Mouse (Mus musculus) thymus, adult 18-20 months (tissue): Measurements from ENCODE around the gene Ccdc36.

Source experiments
- DNase-seq, 2 experiments: peaks; one replicate each; pipeline ENCODE4 v3.0.0; 2022; ENCODE audit warnings: mixed read lengths in 2 of 2

The Ccdc36 gene

GRCm38 (mm10) chr9:108428384-108428783, at the start of gene Ccdc36:
Gene Ccdc36 (minus strand): TSS chr9:108428484.
- DNase-seq, result no peak

- no peak for DNase-seq
Measured at GRCm38 (mm10) chr9:108474528-108474927, 46.2 kb upstream of the Ccdc36 start.

GRCm38 (mm10) chr9:108469845-108470244, 41.6 kb upstream of the Ccdc36 start:
- DNase-seq, result no peak

GRCm38 (mm10) chr9:108469430-108469829, 41.1 kb upstream of the Ccdc36 start:
- DNase-seq, result no peak

- DNase-seq, result no peak
Measured at GRCm38 (mm10) chr9:108466219-108466618, 37.9 kb upstream of the Ccdc36 start.

- DNase-seq, result no peak
Measured at GRCm38 (mm10) chr9:108463713-108464112, 35.4 kb upstream of the Ccdc36 start.

- no peak for DNase-seq
Measured at GRCm38 (mm10) chr9:108462192-108462591, 33.9 kb upstream of the Ccdc36 start.

GRCm38 (mm10) chr9:108461675-108462074, 33.4 kb upstream of the Ccdc36 start:
- DNase-seq, result no peak

GRCm38 (mm10) chr9:108461181-108461631, 32.9 kb upstream of the Ccdc36 start, which contains the start of gene Klhdc8b:
Gene Klhdc8b (minus strand): TSS chr9:108461581.
- no peak for DNase-seq

- peak; percentile 78 to 82 for DNase-seq
Measured at GRCm38 (mm10) chr9:108460319-108461178, 32.3 kb upstream of the Ccdc36 start, which contains the start of gene Ccdc71. Gene Ccdc71 (plus strand): TSS chr9:108460527.

GRCm38 (mm10) chr9:108459939-108460318, 31.6 kb upstream of the Ccdc36 start:
- no peak for DNase-seq

- no peak for DNase-seq
Measured at GRCm38 (mm10) chr9:108456953-108457352, 28.7 kb upstream of the Ccdc36 start.

GRCm38 (mm10) chr9:108455747-108456571, 27.7 kb upstream of the Ccdc36 start:
- no peak for DNase-seq

GRCm38 (mm10) chr9:108454429-108454828, 26.1 kb upstream of the Ccdc36 start:
- DNase-seq, result no peak

GRCm38 (mm10) chr9:108453458-108453857, 25.2 kb upstream of the Ccdc36 start:
- no peak for DNase-seq

GRCm38 (mm10) chr9:108452911-108453310, 24.6 kb upstream of the Ccdc36 start:
- no peak for DNase-seq

- peak; percentile 59 to 60 for DNase-seq
Measured at GRCm38 (mm10) chr9:108452291-108452906, 24.1 kb upstream of the Ccdc36 start.

- no peak for DNase-seq
Measured at GRCm38 (mm10) chr9:108451519-108452160, 23.4 kb upstream of the Ccdc36 start.

- no peak for DNase-seq
Measured at GRCm38 (mm10) chr9:108451170-108451493, 22.8 kb upstream of the Ccdc36 start.

GRCm38 (mm10) chr9:108450292-108451169, 22.2 kb upstream of the Ccdc36 start:
- no peak for DNase-seq

- no peak for DNase-seq
Measured at GRCm38 (mm10) chr9:108449860-108450259, 21.6 kb upstream of the Ccdc36 start.

- no peak for DNase-seq
Measured at GRCm38 (mm10) chr9:108445125-108445524, 16.8 kb upstream of the Ccdc36 start.
